Mouse (Mus musculus) heart, adult 2 months (tissue): Measurements from ENCODE around the gene Fam83e.

Source experiments
- CTCF ChIP-seq: fragments of 200-600 bp; IDR thresholded peaks from 2 replicates; pipeline ENCODE4 v1.8.1; 2022; ENCODE audit warnings: antibody characterized with exemption, mild to moderate bottlenecking, moderate library complexity
- EP300 ChIP-seq: fragments of 200-500 bp; IDR thresholded peaks from 2 replicates; pipeline ENCODE4 v1.6.1; 2011; ENCODE audit warnings: low read depth, low read length, control low read depth; ENCODE audit not compliant: insufficient read depth
- POLR2A ChIP-seq: fragments of 200-500 bp; IDR thresholded peaks from 2 replicates; pipeline ENCODE4 v1.6.1; 2011; ENCODE audit warnings: mild to moderate bottlenecking, low read depth, low read length, control low read depth; ENCODE audit not compliant: insufficient read depth

DNA sequence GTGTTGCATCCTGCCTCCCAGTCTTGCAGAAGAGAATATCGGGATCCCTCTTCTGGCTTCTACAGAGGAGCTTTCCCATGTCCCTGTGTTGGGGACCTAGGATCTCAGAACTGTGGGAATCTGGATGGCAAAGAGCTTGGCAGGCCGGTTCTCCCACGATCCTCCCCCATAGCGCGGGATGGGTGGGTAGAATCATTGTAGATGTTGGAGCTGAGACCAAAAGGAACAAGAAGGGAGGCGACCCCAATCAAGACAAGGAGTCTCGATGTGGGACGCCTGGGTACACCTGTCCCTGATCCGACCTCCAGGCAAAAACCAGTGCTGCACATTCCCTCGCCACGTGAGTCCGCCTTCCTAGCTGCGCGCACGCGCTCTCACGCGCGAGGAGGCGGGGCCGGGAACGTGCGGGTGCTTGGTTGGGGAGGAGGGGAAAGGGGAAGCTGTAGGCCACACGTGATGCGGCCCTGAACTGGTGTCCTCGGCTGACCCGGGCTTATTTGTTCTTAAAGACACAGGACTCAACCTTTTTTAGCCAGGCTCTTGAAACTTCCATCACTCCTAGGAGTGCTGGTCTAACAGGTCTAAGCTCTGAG lies 13.5 kb upstream of the Fam83e start:
- peak; percentile 100 for TF ChIP-seq EP300
- no peak for TF ChIP-seq CTCF
- peak; percentile 87 for TF ChIP-seq POLR2A
